Mouse (Mus musculus): ENCODE data around the gene Gigyf2. TPM values are rescaled to one million over a fixed set of nuclear protein-coding genes. Genes with fewer than 3 reads are reported as not detected.

Gene Gigyf2
- polyA plus RNA-seq, 1 experiment from 2014 or later, result 72.9 TPM

GRCm38 (mm10) chr1:87300360-87301286 lies 26.2 kb upstream of the Gigyf2 start:
- 78% methylated on average over 14 of the region's 14 CpGs for WGBS
- H3K9me3 ChIP-seq, result no peaks in the 10 kb centered on the region

GRCm38 (mm10) chr1:87301971-87302370 lies 24.8 kb upstream of the Gigyf2 start:
- Histone ChIP-seq H3K9me3 (no peaks in the 10 kb centered on the region), H3K27me3 (replicated peaks) (no peaks in the 10 kb centered on the region), H3K27ac (no peak overlapping the region), H3K4me1 (no peaks in the 10 kb centered on the region), H3K36me3 (replicated peaks) (no peaks in the 10 kb centered on the region), H3K4me3 (no peak overlapping the region), H3K9ac (no peak overlapping the region), H3K4me2 (no peak overlapping the region)
- no peak for ATAC-seq (replicated peaks)
- WGBS, result 91% methylated on average over 2 of the region's 2 CpGs

More at GRCm38 (mm10) chr1:87300360-87301286, 26.2 kb upstream of the Gigyf2 start:
- no peak for ATAC-seq (replicated peaks)
- H3K27me3 ChIP-seq (replicated peaks), result no peaks in the 10 kb centered on the region
- no peaks in the 10 kb centered on the region for H3K36me3 ChIP-seq (replicated peaks)
- H3K9ac ChIP-seq, result no peak overlapping the region
- no peak overlapping the region for H3K4me3 ChIP-seq
- no peak overlapping the region for H3K4me2 ChIP-seq
- H3K4me1 ChIP-seq, result no peaks in the 10 kb centered on the region
- no peak overlapping the region for H3K27ac ChIP-seq

GRCm38 (mm10) chr1:87308952-87309351 lies 17.8 kb upstream of the Gigyf2 start:
- no peak overlapping the region for H3K9ac ChIP-seq
- WGBS, result 93% methylated on average over 3 of the region's 3 CpGs
- no peaks in the 10 kb centered on the region for H3K9me3 ChIP-seq
- H3K36me3 ChIP-seq (replicated peaks), result no peaks in the 10 kb centered on the region
- no peaks in the 10 kb centered on the region for H3K27me3 ChIP-seq (replicated peaks)
- ATAC-seq (replicated peaks), result no peak
- H3K27ac ChIP-seq, result no peak overlapping the region
- no peak overlapping the region for H3K4me3 ChIP-seq
- no peaks in the 10 kb centered on the region for H3K4me1 ChIP-seq
- H3K4me2 ChIP-seq, result no peak overlapping the region

GRCm38 (mm10) chr1:87309621-87310020 lies 17.2 kb upstream of the Gigyf2 start:
- WGBS, result 84% methylated on average over 16 of the region's 16 CpGs
- H3K27me3 ChIP-seq (replicated peaks), result no peaks in the 10 kb centered on the region
- H3K4me3 ChIP-seq, result no peak overlapping the region
- no peak for ATAC-seq (replicated peaks)
- H3K9ac ChIP-seq, result no peak overlapping the region
- no peaks in the 10 kb centered on the region for H3K36me3 ChIP-seq (replicated peaks)
- H3K27ac ChIP-seq, result no peak overlapping the region
- no peak overlapping the region for H3K4me2 ChIP-seq
- H3K9me3 ChIP-seq, result no peaks in the 10 kb centered on the region
- H3K4me1 ChIP-seq, result no peaks in the 10 kb centered on the region

GRCm38 (mm10) chr1:87312681-87313080 lies 14.1 kb upstream of the Gigyf2 start:
- Histone ChIP-seq H3K36me3 (replicated peaks) (no peaks in the 10 kb centered on the region), H3K27me3 (replicated peaks) (no peaks in the 10 kb centered on the region), H3K4me1 (no peaks in the 10 kb centered on the region), H3K9me3 (no peaks in the 10 kb centered on the region), H3K27ac (no peak overlapping the region), H3K4me2 (no peak overlapping the region), H3K9ac (no peak overlapping the region), H3K4me3 (no peak overlapping the region)
- 90% methylated on average over 2 of the region's 2 CpGs for WGBS
- no peak for ATAC-seq (replicated peaks)

- Histone ChIP-seq H3K9me3 (no peaks in the 10 kb centered on the region), H3K27ac (no peak overlapping the region), H3K9ac (no peak overlapping the region), H3K4me3 (no peak overlapping the region), H3K36me3 (replicated peaks) (no peaks in the 10 kb centered on the region), H3K4me1 (no peaks in the 10 kb centered on the region), H3K4me2 (no peak overlapping the region), H3K27me3 (replicated peaks) (no peaks in the 10 kb centered on the region)
- no peak for ATAC-seq (replicated peaks)
- WGBS, result 93% methylated on average over 2 of the region's 2 CpGs
Measured at GRCm38 (mm10) chr1:87313116-87313515, 13.7 kb upstream of the Gigyf2 start.

GRCm38 (mm10) chr1:87313843-87314570 lies 12.8 kb upstream of the Gigyf2 start:
- Histone ChIP-seq H3K36me3 (replicated peaks) (no peaks in the 10 kb centered on the region), H3K4me3 (no peak overlapping the region), H3K4me2 (no peak overlapping the region), H3K4me1 (no peaks in the 10 kb centered on the region), H3K9me3 (no peaks in the 10 kb centered on the region), H3K27me3 (replicated peaks) (no peaks in the 10 kb centered on the region), H3K27ac (no peak overlapping the region), H3K9ac (no peak overlapping the region)
- WGBS, result 89% methylated on average over 8 of the region's 8 CpGs
- no peak for ATAC-seq (replicated peaks)

GRCm38 (mm10) chr1:87315431-87315830 lies 11.4 kb upstream of the Gigyf2 start:
- no peak overlapping the region for H3K27ac ChIP-seq
- ATAC-seq (replicated peaks), result no peak
- no peak overlapping the region for H3K9ac ChIP-seq
- WGBS, result 94% methylated on average over 2 of the region's 2 CpGs
- no peak overlapping the region for H3K4me3 ChIP-seq
- H3K36me3 ChIP-seq (replicated peaks), result no peaks in the 10 kb centered on the region
- H3K27me3 ChIP-seq (replicated peaks), result no peaks in the 10 kb centered on the region
- H3K4me2 ChIP-seq, result no peak overlapping the region
- peaks cover 12% of the 10 kb centered on the region; the same call in 1 of the 2 replicates for H3K9me3 ChIP-seq
- H3K4me1 ChIP-seq, result no peaks in the 10 kb centered on the region

GRCm38 (mm10) chr1:87315894-87316293 lies 10.9 kb upstream of the Gigyf2 start:
- H3K9ac ChIP-seq, result no peak overlapping the region
- H3K27me3 ChIP-seq (replicated peaks), result no peaks in the 10 kb centered on the region
- H3K9me3 ChIP-seq, result peaks cover 13% of the 10 kb centered on the region; the same call in 1 of the 2 replicates
- H3K27ac ChIP-seq, result no peak overlapping the region
- ATAC-seq (replicated peaks), result no peak
- H3K4me3 ChIP-seq, result no peak overlapping the region
- no peak overlapping the region for H3K4me2 ChIP-seq
- H3K4me1 ChIP-seq, result no peaks in the 10 kb centered on the region
- 80% methylated on average over 2 of the region's 2 CpGs for WGBS
- H3K36me3 ChIP-seq (replicated peaks), result no peaks in the 10 kb centered on the region

GRCm38 (mm10) chr1:87316672-87317071 lies 10.1 kb upstream of the Gigyf2 start:
- 50% methylated on average over 3 of the region's 3 CpGs for WGBS
- Histone ChIP-seq H3K36me3 (replicated peaks) (no peaks in the 10 kb centered on the region), H3K27me3 (replicated peaks) (no peaks in the 10 kb centered on the region), H3K4me2 (no peak overlapping the region), H3K27ac (no peak overlapping the region), H3K9me3 (peaks cover 13% of the 10 kb centered on the region; the same call in 1 of the 2 replicates), H3K9ac (no peak overlapping the region), H3K4me1 (no peaks in the 10 kb centered on the region), H3K4me3 (no peak overlapping the region)
- no peak for ATAC-seq (replicated peaks)

- Histone ChIP-seq H3K9ac (no peak overlapping the region), H3K27ac (no peak overlapping the region), H3K4me3 (no peak overlapping the region), H3K36me3 (replicated peaks) (no peaks in the 10 kb centered on the region), H3K4me2 (no peak overlapping the region), H3K27me3 (replicated peaks) (no peaks in the 10 kb centered on the region), H3K4me1 (no peaks in the 10 kb centered on the region), H3K9me3 (peaks cover 13% of the 10 kb centered on the region; the same call in 1 of the 2 replicates)
- WGBS, result 3% methylated on average over 1 of the region's 1 CpGs
- ATAC-seq (replicated peaks), result no peak
Measured at GRCm38 (mm10) chr1:87321071-87321470, 5.7 kb upstream of the Gigyf2 start.

- Histone ChIP-seq H3K4me3 (no peak overlapping the region), H3K27ac (no peak overlapping the region), H3K27me3 (replicated peaks) (no peaks in the 10 kb centered on the region), H3K9ac (no peak overlapping the region), H3K4me1 (0 out of 2 replicates have a peak, but pooled peaks cover 2% of the 10 kb centered on the region), H3K9me3 (peaks cover 13% of the 10 kb centered on the region; the same call in 1 of the 2 replicates), H3K4me2 (no peak overlapping the region), H3K36me3 (replicated peaks) (no peaks in the 10 kb centered on the region)
- WGBS, result 91% methylated on average over 3 of the region's 3 CpGs
- no peak for ATAC-seq (replicated peaks)
Measured at GRCm38 (mm10) chr1:87322778-87323177, 4.0 kb upstream of the Gigyf2 start.
